Mouse (Mus musculus): Measurements from ENCODE around the gene Elf4. TPM values are rescaled to one million over a fixed set of nuclear protein-coding genes. Genes with fewer than 3 reads are reported as not detected.

Elf4 gene
- polyA plus RNA-seq (2015; fragmentation: Nextera tagmentation; extraction: Ambion mirVana) = 4.1 and 4.5 TPM in 2 replicates

DNA sequence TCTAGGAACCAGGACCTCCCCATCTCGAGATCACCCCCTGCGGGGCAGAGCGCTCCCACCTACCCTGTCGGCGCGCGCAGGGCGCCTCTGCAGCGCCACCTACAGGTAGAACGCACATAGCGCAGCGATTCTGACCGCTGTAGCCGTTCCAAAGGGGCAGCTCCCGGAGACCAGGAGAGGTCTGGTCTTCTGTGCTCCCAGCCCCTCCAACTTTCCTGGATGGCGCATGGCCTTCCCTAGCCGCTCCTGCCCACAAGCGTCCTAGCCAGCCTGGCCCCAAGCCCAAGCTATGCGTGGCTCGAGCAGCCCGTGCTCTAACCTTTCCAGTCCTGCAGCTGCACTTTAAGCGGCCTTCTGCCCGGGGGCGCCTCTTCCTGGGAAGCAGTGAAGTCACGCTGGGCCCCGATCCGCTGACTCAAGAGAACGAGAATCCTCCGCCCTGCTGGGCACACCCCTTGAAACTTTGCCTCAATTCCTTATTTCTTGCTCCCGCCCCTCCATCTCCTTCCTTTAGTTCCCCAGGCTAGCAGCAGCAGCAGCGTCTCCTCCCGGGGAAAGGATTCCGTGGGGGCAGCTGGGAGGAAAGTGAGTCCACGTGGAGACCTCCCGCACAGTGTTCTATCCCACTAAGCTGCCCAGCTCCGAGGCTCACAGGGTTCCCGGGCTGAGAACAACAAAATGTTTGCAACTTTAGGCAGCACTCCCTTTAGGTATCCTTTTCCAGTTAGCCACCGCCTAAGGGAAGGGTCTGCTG, at the start of gene Elf4:
Gene Elf4, minus strand, starts transcription at position 379 of the 754 bp plus-strand sequence.
- Histone ChIP-seq H3K9ac (ENCODE audit: low read length) (peak within 1 kb of the TSS; percentile 41), H3K27me3 (ENCODE audit: control insufficient read depth, insufficient read depth, low read length) (no peaks in the 10 kb centered on the region), H3K27ac (replicated peaks) (0 out of 2 replicates have a peak within 1 kb of the TSS, but pooled peaks have one; percentile 49), H3K4me3 (ENCODE audit: low read depth, low read length) (peak within 1 kb of the TSS; percentile 35), H3K4me1 (replicated peaks; ENCODE audit: control insufficient read depth, insufficient read depth) (no peaks in the 10 kb centered on the region), H3K36me3 (ENCODE audit: control insufficient read depth, insufficient read depth, low read length) (no peaks in the 10 kb centered on the region), H3K4me2 (replicated peaks; ENCODE audit: low read depth) (peak within 1 kb of the TSS; percentile 59), H3K9me3 (ENCODE audit: control insufficient read depth, low read length) (no peaks in the 10 kb centered on the region)
- DNase-seq (ENCODE audit: low spot score) = peak; percentile 70
- WGBS = 20% methylated on average over 34 of the region's 38 CpGs
- peak; percentile 79 for ATAC-seq (ENCODE audit: low FRiP score, low TSS enrichment)
- TF ChIP-seq CTCF (IDR thresholded peaks at IDR 0.05; ENCODE audit: low read depth) (peak; percentile 90), EP300 (optimal IDR thresholded peaks at IDR 0.05) (no peak)

GRCm38 (mm10) chrX:48493763-48494162, 30.8 kb upstream of the Elf4 start:
- WGBS = 90% methylated on average over 8 of the region's 8 CpGs
- Histone ChIP-seq H3K27ac (replicated peaks) (no peak overlapping the region), H3K9me3 (ENCODE audit: control insufficient read depth, low read length) (no peaks in the 10 kb centered on the region), H3K4me3 (ENCODE audit: low read depth, low read length) (no peak overlapping the region), H3K27me3 (ENCODE audit: control insufficient read depth, insufficient read depth, low read length) (no peaks in the 10 kb centered on the region), H3K4me2 (replicated peaks; ENCODE audit: low read depth) (no peak overlapping the region), H3K36me3 (ENCODE audit: control insufficient read depth, insufficient read depth, low read length) (no peaks in the 10 kb centered on the region; the same call in 1 of the 2 replicates), H3K9ac (ENCODE audit: low read length) (no peak overlapping the region), H3K4me1 (replicated peaks; ENCODE audit: control insufficient read depth, insufficient read depth) (no peaks in the 10 kb centered on the region)
- DNase-seq (ENCODE audit: low spot score) (no peak), ATAC-seq (ENCODE audit: low FRiP score, low TSS enrichment) (no peak)
- TF ChIP-seq CTCF (IDR thresholded peaks at IDR 0.05; ENCODE audit: low read depth) = no peak
- no peak for TF ChIP-seq EP300 (optimal IDR thresholded peaks at IDR 0.05)

GRCm38 (mm10) chrX:48481687-48482086, 18.8 kb upstream of the Elf4 start:
- no peaks in the 10 kb centered on the region for H3K9me3 ChIP-seq (ENCODE audit: control insufficient read depth, low read length)
- H3K9ac ChIP-seq (ENCODE audit: low read length) = no peak overlapping the region
- H3K4me2 ChIP-seq (replicated peaks; ENCODE audit: low read depth) = no peak overlapping the region
- no peak overlapping the region for H3K4me3 ChIP-seq (ENCODE audit: low read depth, low read length)
- DNase-seq (ENCODE audit: low spot score) (no peak), ATAC-seq (ENCODE audit: low FRiP score, low TSS enrichment) (no peak)
- TF ChIP-seq EP300 (optimal IDR thresholded peaks at IDR 0.05) (no peak), CTCF (IDR thresholded peaks at IDR 0.05; ENCODE audit: low read depth) (no peak)
- no peaks in the 10 kb centered on the region for H3K27me3 ChIP-seq (ENCODE audit: control insufficient read depth, insufficient read depth, low read length)
- no peaks in the 10 kb centered on the region for H3K36me3 ChIP-seq (ENCODE audit: control insufficient read depth, insufficient read depth, low read length)
- 81% methylated on average over 7 of the region's 7 CpGs for WGBS
- H3K27ac ChIP-seq (replicated peaks) = no peak overlapping the region
- no peaks in the 10 kb centered on the region for H3K4me1 ChIP-seq (replicated peaks; ENCODE audit: control insufficient read depth, insufficient read depth)

DNA sequence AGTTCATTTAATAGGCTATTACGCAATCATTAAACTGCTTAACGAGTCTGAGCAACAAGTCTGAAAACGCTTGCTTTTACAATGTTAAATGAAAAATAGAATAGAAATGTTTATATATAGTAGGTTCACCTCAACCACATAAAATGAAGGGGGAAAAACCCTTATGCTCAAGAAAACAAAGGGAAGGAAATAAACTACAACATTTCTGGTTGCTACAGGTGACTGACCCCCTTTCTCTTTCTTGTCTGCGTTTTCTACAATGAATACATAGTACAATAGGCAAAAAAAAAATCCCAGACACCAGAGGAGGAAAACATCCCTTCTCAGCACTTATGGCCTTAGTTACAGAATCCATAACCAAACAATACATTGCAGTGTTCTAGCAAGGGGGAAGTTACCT, 18.2 kb upstream of the Elf4 start:
- H3K27me3 ChIP-seq (ENCODE audit: control insufficient read depth, insufficient read depth, low read length) = no peaks in the 10 kb centered on the region
- H3K9ac ChIP-seq (ENCODE audit: low read length) = no peak overlapping the region
- H3K36me3 ChIP-seq (ENCODE audit: control insufficient read depth, insufficient read depth, low read length) = no peaks in the 10 kb centered on the region
- no peaks in the 10 kb centered on the region for H3K9me3 ChIP-seq (ENCODE audit: control insufficient read depth, low read length)
- H3K4me3 ChIP-seq (ENCODE audit: low read depth, low read length) = no peak overlapping the region
- ATAC-seq (ENCODE audit: low FRiP score, low TSS enrichment) (no peak), DNase-seq (ENCODE audit: low spot score) (no peak)
- no peak overlapping the region for H3K27ac ChIP-seq (replicated peaks)
- WGBS = 69% methylated on average over 4 of the region's 4 CpGs
- no peak overlapping the region for H3K4me2 ChIP-seq (replicated peaks; ENCODE audit: low read depth)
- no peaks in the 10 kb centered on the region for H3K4me1 ChIP-seq (replicated peaks; ENCODE audit: control insufficient read depth, insufficient read depth)
- TF ChIP-seq EP300 (optimal IDR thresholded peaks at IDR 0.05) = no peak
- TF ChIP-seq CTCF (IDR thresholded peaks at IDR 0.05; ENCODE audit: low read depth) = no peak

DNA sequence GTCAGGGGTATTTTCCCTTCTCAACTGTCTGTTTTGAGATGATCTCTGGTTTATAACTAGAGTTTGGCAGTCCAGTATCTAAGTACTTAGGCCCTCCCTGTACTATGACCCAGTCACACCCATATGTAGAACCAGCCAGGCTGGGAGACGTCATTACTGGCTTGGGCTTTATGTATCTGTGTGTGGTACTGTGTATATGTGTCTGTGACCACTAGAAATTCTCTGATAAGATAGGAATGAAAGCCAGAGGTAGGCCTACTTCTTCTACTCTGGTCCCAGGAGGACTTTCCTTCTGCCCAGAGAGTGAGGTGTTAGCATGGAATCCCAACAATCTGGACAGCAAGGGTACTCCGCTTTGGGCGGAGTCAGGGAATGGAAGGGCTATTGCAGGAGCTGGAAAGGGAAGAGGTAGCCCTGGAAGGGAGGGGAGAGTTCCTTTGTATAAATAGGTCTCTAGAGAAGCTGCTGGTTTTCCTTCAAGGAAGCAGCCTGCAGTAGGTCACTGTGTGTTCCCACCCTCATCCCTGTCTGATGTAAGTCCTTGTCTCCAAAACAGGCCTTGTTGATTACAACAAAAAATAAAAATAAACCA, 4.5 kb upstream of the Elf4 start:
- Histone ChIP-seq H3K36me3 (ENCODE audit: control insufficient read depth, insufficient read depth, low read length) (no peaks in the 10 kb centered on the region), H3K27me3 (ENCODE audit: control insufficient read depth, insufficient read depth, low read length) (no peaks in the 10 kb centered on the region), H3K4me2 (replicated peaks; ENCODE audit: low read depth) (no peak overlapping the region), H3K4me1 (replicated peaks; ENCODE audit: control insufficient read depth, insufficient read depth) (no peaks in the 10 kb centered on the region), H3K4me3 (ENCODE audit: low read depth, low read length) (no peak overlapping the region), H3K9ac (ENCODE audit: low read length) (no peak overlapping the region), H3K27ac (replicated peaks) (no peak overlapping the region), H3K9me3 (ENCODE audit: control insufficient read depth, low read length) (no peaks in the 10 kb centered on the region)
- peak; percentile 24 for DNase-seq (ENCODE audit: low spot score)
- ATAC-seq (ENCODE audit: low FRiP score, low TSS enrichment) = peak; percentile 87
- TF ChIP-seq EP300 (optimal IDR thresholded peaks at IDR 0.05) (no peak), CTCF (IDR thresholded peaks at IDR 0.05; ENCODE audit: low read depth) (no peak)
- WGBS = 56% methylated on average over 3 of the region's 3 CpGs

DNA sequence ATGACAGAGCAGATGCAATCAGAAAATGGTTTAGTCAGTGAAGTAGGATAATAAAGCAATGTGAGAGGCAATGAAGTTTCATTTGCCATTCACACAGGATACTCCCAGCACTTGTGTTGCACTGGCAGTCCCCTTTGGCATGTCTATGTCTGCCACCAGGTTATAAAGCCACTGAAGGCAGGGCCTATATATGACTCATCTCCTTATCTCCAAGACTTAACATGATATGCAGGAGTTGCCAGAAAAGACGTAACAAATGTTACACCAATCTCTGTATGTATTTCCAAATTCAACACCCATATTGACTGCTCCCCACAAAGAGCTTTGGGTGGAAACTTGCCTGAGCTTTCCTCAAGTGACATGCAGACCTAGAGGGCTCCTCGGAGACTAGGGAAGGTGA, 3.2 kb upstream of the Elf4 start:
- no peaks in the 10 kb centered on the region for H3K4me1 ChIP-seq (replicated peaks; ENCODE audit: control insufficient read depth, insufficient read depth)
- DNase-seq (ENCODE audit: low spot score) (no peak), ATAC-seq (ENCODE audit: low FRiP score, low TSS enrichment) (peak; percentile 6; the same call in 1 of the 2 replicates)
- no peak overlapping the region for H3K9ac ChIP-seq (ENCODE audit: low read length)
- no peak overlapping the region for H3K4me2 ChIP-seq (replicated peaks; ENCODE audit: low read depth)
- no peaks in the 10 kb centered on the region for H3K9me3 ChIP-seq (ENCODE audit: control insufficient read depth, low read length)
- H3K4me3 ChIP-seq (ENCODE audit: low read depth, low read length) = no peak overlapping the region
- H3K27ac ChIP-seq (replicated peaks) = no peak overlapping the region
- TF ChIP-seq EP300 (optimal IDR thresholded peaks at IDR 0.05) = no peak
- TF ChIP-seq CTCF (IDR thresholded peaks at IDR 0.05; ENCODE audit: low read depth) = no peak
- H3K27me3 ChIP-seq (ENCODE audit: control insufficient read depth, insufficient read depth, low read length) = no peaks in the 10 kb centered on the region
- no peaks in the 10 kb centered on the region for H3K36me3 ChIP-seq (ENCODE audit: control insufficient read depth, insufficient read depth, low read length)
- WGBS = 54% methylated on average over 2 of the region's 2 CpGs

Measured in stomach, postnatal 0 days (tissue).